Mouse (Mus musculus): ENCODE data around the gene Efna5.

- no peak for TF ChIP-seq POLR2A (IDR thresholded peaks at IDR 0.05; ENCODE audit: low read depth, low read length)
- TF ChIP-seq CTCF (conservative IDR thresholded peaks at IDR 0.05; ENCODE audit: insufficient read depth, insufficient read length, low read depth, low read length): no peak
Observed at GRCm38 (mm10) chr17:62579618-62580017, 301.5 kb downstream of the Efna5 start.
